28 mouse cellular contexts compared by ENCODE assay signal in genomic region chr6:15807382-15807781, GRCm38 (mm10).
"Had no signal": no experiment of that assay in that cellular context is flagged by ENCODE, and none has a peak within 500 bp of the region (broad histone marks: within the 10 kb centered on the region; RNA-seq: fewer than 3 reads in every experiment).

No protein-coding gene starts in this region.

- H3K9ac ChIP-seq: embryonic facial prominence, embryonic 12.5 days; embryonic facial prominence, embryonic 13.5 days; embryonic facial prominence, embryonic 15.5 days; forebrain, embryonic 12.5 days; forebrain, embryonic 13.5 days; forebrain, embryonic 15.5 days; forebrain, postnatal 0 days had no signal

- H3K27me3 ChIP-seq: embryonic facial prominence, embryonic 12.5 days; embryonic facial prominence, embryonic 13.5 days; embryonic facial prominence, embryonic 15.5 days; forebrain, embryonic 12.5 days; forebrain, embryonic 13.5 days; forebrain, embryonic 15.5 days had no signal

- H3K4me3 ChIP-seq: embryonic facial prominence, embryonic 10.5 days; embryonic facial prominence, embryonic 12.5 days; embryonic facial prominence, embryonic 13.5 days; embryonic facial prominence, embryonic 15.5 days; erythroblast, embryonic 14.5 days; forebrain, embryonic 10.5 days; forebrain, embryonic 12.5 days; forebrain, embryonic 13.5 days; forebrain, embryonic 15.5 days; gastrocnemius, adult 2 months had no signal

- H3K9me3 ChIP-seq: embryonic facial prominence, embryonic 10.5 days; embryonic facial prominence, embryonic 12.5 days; embryonic facial prominence, embryonic 13.5 days; embryonic facial prominence, embryonic 15.5 days; forebrain, embryonic 10.5 days; forebrain, embryonic 12.5 days; forebrain, embryonic 13.5 days; forebrain, embryonic 15.5 days had no signal

- H3K4me1 ChIP-seq: embryonic facial prominence, embryonic 10.5 days; embryonic facial prominence, embryonic 12.5 days; embryonic facial prominence, embryonic 13.5 days; embryonic facial prominence, embryonic 15.5 days; forebrain, embryonic 12.5 days; forebrain, embryonic 13.5 days; forebrain, embryonic 15.5 days had no signal

- ATAC-seq: forebrain, embryonic 13.5 days; forebrain, embryonic 14.5 days; forebrain, embryonic 15.5 days; forebrain, embryonic 16.5 days; forebrain, postnatal 0 days had no signal

- H3K4me2 ChIP-seq: embryonic facial prominence, embryonic 12.5 days; embryonic facial prominence, embryonic 13.5 days; embryonic facial prominence, embryonic 15.5 days; forebrain, embryonic 12.5 days; forebrain, embryonic 13.5 days; forebrain, embryonic 15.5 days had no signal

- H3K27ac ChIP-seq: embryonic facial prominence, embryonic 10.5 days; embryonic facial prominence, embryonic 12.5 days; embryonic facial prominence, embryonic 13.5 days; embryonic facial prominence, embryonic 15.5 days; forebrain, embryonic 10.5 days; forebrain, embryonic 12.5 days; forebrain, embryonic 13.5 days; forebrain, embryonic 15.5 days; gastrocnemius, adult 2 months had no signal

- DNase-seq: cerebellum, adult 18-20 months; cerebellum, adult 2 months; cerebellum, adult 8-10 months; cerebellum, adult 9-10 months; cerebellum, adult 9-11 months; cerebellum, postnatal 10 days; cerebellum, postnatal 14 days; cerebellum, postnatal 25 days; cerebellum, postnatal 36 days; embryo, embryonic 11 days; forebrain, postnatal 0 days; gastrocnemius, adult 2 months; gastrocnemius, postnatal 10 days; gastrocnemius, postnatal 14 days; gastrocnemius, postnatal 25 days; gastrocnemius, postnatal 36 days; heart, adult 11 months had no signal

- H3K36me3 ChIP-seq: embryonic facial prominence, embryonic 10.5 days; embryonic facial prominence, embryonic 12.5 days; embryonic facial prominence, embryonic 13.5 days; embryonic facial prominence, embryonic 15.5 days; forebrain, embryonic 10.5 days; forebrain, embryonic 12.5 days; forebrain, embryonic 15.5 days had no signal
